Mouse (Mus musculus): ENCODE results near the gene Mfap1a. TPM values are rescaled to one million over a fixed set of nuclear protein-coding genes. Genes with fewer than 3 reads are reported as not detected.

The Mfap1a gene
- total RNA-seq, 1 experiment, result 27.8 TPM

DNA sequence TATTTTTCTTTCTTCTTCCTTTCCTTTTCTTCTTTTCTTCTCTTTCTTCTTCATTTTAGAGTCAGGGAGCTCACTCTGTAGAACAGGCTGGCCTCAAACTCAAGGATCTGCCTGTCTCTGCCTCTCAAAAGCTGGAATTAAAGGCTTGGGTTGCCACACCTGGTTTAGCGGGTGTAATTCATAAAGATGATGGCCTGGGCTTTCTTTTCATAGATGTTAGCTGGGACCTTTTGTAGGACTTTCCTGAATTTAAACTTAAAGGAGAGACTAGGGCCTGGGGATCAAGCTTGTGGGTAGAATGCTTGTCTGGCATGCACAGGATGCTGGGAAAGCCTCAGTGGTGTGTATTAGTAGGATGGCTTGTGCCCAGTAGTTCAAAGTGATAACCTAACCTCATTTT lies 62.3 kb downstream of the Mfap1a start, which contains the start of gene Ell3:
Gene Ell3 (minus strand): TSS at position 101 of the 400 bp plus-strand sequence.
- no peak within 1 kb of the TSS for H3K9ac ChIP-seq (ENCODE audit: insufficient read depth, low read depth, low read length, poor library complexity, severe bottlenecking)
- 0 out of 4 replicates have a peak, but pooled peaks cover 0 to 2% of the 10 kb centered on the region in 2 experiments for H3K4me1 ChIP-seq (ENCODE audit: control insufficient read depth in 2 of 2, insufficient read depth in 2 of 2, low read length in 2 of 2, poor library complexity in 1 of 2)
- TF ChIP-seq ZC3H11A (IDR thresholded peaks at IDR 0.05; ENCODE audit: borderline replicate concordance, low read depth, low read length) (no peak), CHD2 (IDR thresholded peaks at IDR 0.05; ENCODE audit: low read depth, low read length) (no peak), ZNF384 (IDR thresholded peaks at IDR 0.05; ENCODE audit: low read depth, low read length) (no peak), HCFC1 (IDR thresholded peaks at IDR 0.05; ENCODE audit: borderline replicate concordance, insufficient read depth, low read length) (no peak), MAFK (IDR thresholded peaks at IDR 0.05; ENCODE audit: insufficient read depth, low read depth, low read length) (no peak)
- no peaks in the 10 kb centered on the region for H3K9me3 ChIP-seq (ENCODE audit: control insufficient read depth, insufficient read depth, low read depth, low read length)
- peak within 1 kb of the TSS in 1 of 2 experiments; percentile 99; a peak in 2 of 4 replicates for H3K4me3 ChIP-seq (ENCODE audit: insufficient read depth in 1 of 2, low read depth in 1 of 2, low read length in 2 of 2, poor library complexity in 1 of 2, severe bottlenecking in 1 of 2)
- no peak for DNase-seq (ENCODE audit: low read depth, low spot score)
- in situ Hi-C loops (cut with MboI; ENCODE audit: low sequenced_read_pairs in 2 of 2, unreplicated experiment in 2 of 2), result no loop called here
- H3K27ac ChIP-seq (ENCODE audit: insufficient read depth, low read depth, low read length, poor library complexity, severe bottlenecking), result no peak within 1 kb of the TSS
- peaks cover 2% of the 10 kb centered on the region; the same call in 1 of the 2 replicates for H3K36me3 ChIP-seq (ENCODE audit: control insufficient read depth, insufficient read depth, low read length, poor library complexity, severe bottlenecking)

DNA sequence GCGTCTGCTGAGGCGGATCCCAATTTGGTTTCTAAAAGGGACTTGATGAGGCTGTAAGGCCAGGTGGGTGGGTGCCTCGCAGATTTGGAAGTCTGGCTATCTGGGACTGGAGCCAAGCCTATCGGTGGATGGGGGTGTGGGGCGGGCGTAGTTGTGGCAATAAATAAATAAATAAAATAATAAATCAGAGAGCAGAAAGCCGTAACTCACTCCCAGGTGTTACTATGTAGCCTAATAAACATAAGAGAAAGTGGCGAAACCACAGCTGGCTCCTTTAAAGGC lies 63.5 kb downstream of the Mfap1a start:
- DNase-seq (ENCODE audit: low read depth, low spot score), result no peak
- Histone ChIP-seq H3K27ac (ENCODE audit: insufficient read depth, low read depth, low read length, poor library complexity, severe bottlenecking) (no peak overlapping the region), H3K9ac (ENCODE audit: insufficient read depth, low read depth, low read length, poor library complexity, severe bottlenecking) (peak overlapping the region; percentile 52)

GRCm38 (mm10) chr2:121442259-121443067 lies 64.0 kb downstream of the Mfap1a start:
- peak; percentile 77 for DNase-seq (ENCODE audit: low read depth, low spot score)
- H3K27ac ChIP-seq (ENCODE audit: insufficient read depth, low read depth, low read length, poor library complexity, severe bottlenecking), result no peak overlapping the region
- H3K4me3 ChIP-seq (ENCODE audit: insufficient read depth in 1 of 2, low read depth in 1 of 2, low read length in 2 of 2, poor library complexity in 1 of 2, severe bottlenecking in 1 of 2), result peak overlapping the region; percentile 63 to 99
- H3K4me1 ChIP-seq (ENCODE audit: control insufficient read depth in 2 of 2, insufficient read depth in 2 of 2, low read length in 2 of 2, poor library complexity in 1 of 2), result 0 out of 4 replicates have a peak, but pooled peaks cover 0 to 2% of the 10 kb centered on the region in 2 experiments
- in situ Hi-C loops (cut with MboI; ENCODE audit: low sequenced_read_pairs in 2 of 2, unreplicated experiment in 2 of 2), result no loop called here
- TF ChIP-seq CHD2 (IDR thresholded peaks at IDR 0.05; ENCODE audit: low read depth, low read length), result no peak
- peaks cover 10% of the 10 kb centered on the region for H3K36me3 ChIP-seq (ENCODE audit: control insufficient read depth, insufficient read depth, low read length, poor library complexity, severe bottlenecking)
- no peaks in the 10 kb centered on the region for H3K9me3 ChIP-seq (ENCODE audit: control insufficient read depth, insufficient read depth, low read depth, low read length)
- H3K9ac ChIP-seq (ENCODE audit: insufficient read depth, low read depth, low read length, poor library complexity, severe bottlenecking), result peak overlapping the region; percentile 52

More for the DNA sequence above, 63.5 kb downstream of the Mfap1a start:
- no peaks in the 10 kb centered on the region for H3K9me3 ChIP-seq (ENCODE audit: control insufficient read depth, insufficient read depth, low read depth, low read length)
- H3K4me3 ChIP-seq (ENCODE audit: insufficient read depth in 1 of 2, low read depth in 1 of 2, low read length in 2 of 2, poor library complexity in 1 of 2, severe bottlenecking in 1 of 2), result peak overlapping the region; percentile 16 to 99; a peak in 3 of 4 replicates
- 0 out of 4 replicates have a peak, but pooled peaks cover 0 to 2% of the 10 kb centered on the region in 2 experiments for H3K4me1 ChIP-seq (ENCODE audit: control insufficient read depth in 2 of 2, insufficient read depth in 2 of 2, low read length in 2 of 2, poor library complexity in 1 of 2)
- in situ Hi-C loops (cut with MboI; ENCODE audit: low sequenced_read_pairs in 2 of 2, unreplicated experiment in 2 of 2), result no loop called here
- TF ChIP-seq ZC3H11A (IDR thresholded peaks at IDR 0.05; ENCODE audit: borderline replicate concordance, low read depth, low read length) (no peak), ZNF384 (IDR thresholded peaks at IDR 0.05; ENCODE audit: low read depth, low read length) (no peak), MAFK (IDR thresholded peaks at IDR 0.05; ENCODE audit: insufficient read depth, low read depth, low read length) (no peak), HCFC1 (IDR thresholded peaks at IDR 0.05; ENCODE audit: borderline replicate concordance, insufficient read depth, low read length) (no peak), CHD2 (IDR thresholded peaks at IDR 0.05; ENCODE audit: low read depth, low read length) (no peak)
- H3K36me3 ChIP-seq (ENCODE audit: control insufficient read depth, insufficient read depth, low read length, poor library complexity, severe bottlenecking), result peaks cover 7% of the 10 kb centered on the region

Other genes with a start within 250 kb of the Mfap1a start
- 47.6 and 63.3 TPM in 2 replicates for gene Trp53bp1, start 235.3 kb downstream of the Mfap1a start, total RNA-seq (2012; rRNA removed)
- 4.3 and 4.4 TPM in 2 replicates for gene Map1a, start 217.1 kb downstream of the Mfap1a start, total RNA-seq (2012; rRNA removed)
- 7.6 and 8.8 TPM in 2 replicates for gene Ppip5k1, start 151.3 kb downstream of the Mfap1a start, total RNA-seq (2012; rRNA removed)
- gene Ckmt1, start 149.0 kb downstream of the Mfap1a start, total RNA-seq (2012; rRNA removed), result 8.3 and 11.3 TPM in 2 replicates
- gene Strc, start 119.5 kb downstream of the Mfap1a start, total RNA-seq (2012; rRNA removed), result 0.09 TPM in 1 of 2 replicates, not detected in the other
- 209 and 251 TPM in 2 replicates for gene Pdia3, start 92.9 kb downstream of the Mfap1a start, total RNA-seq (2012; rRNA removed)
- 3.3 and 3.7 TPM in 2 replicates for gene Catsper2, start 92.9 kb downstream of the Mfap1a start, total RNA-seq (2012; rRNA removed)
- 7.5 and 16.5 TPM in 2 replicates for gene Ell3, start 62.4 kb downstream of the Mfap1a start, total RNA-seq (2012; rRNA removed)
- gene Serf2, start 57.5 kb downstream of the Mfap1a start, total RNA-seq (2012; rRNA removed), result 428 and 459 TPM in 2 replicates
- gene Hypk, start 53.4 kb downstream of the Mfap1a start, total RNA-seq (2012; rRNA removed), result 21.5 and 22.0 TPM in 2 replicates
- 0.90 and 1.5 TPM in 2 replicates for gene Serinc4, start 49.9 kb downstream of the Mfap1a start, total RNA-seq (2012; rRNA removed)
- 15.8 and 23.2 TPM in 2 replicates for gene Mfap1b, start 32.6 kb downstream of the Mfap1a start, total RNA-seq (2012; rRNA removed)
- 19.9 and 21.5 TPM in 2 replicates for gene Wdr76, start 58 bp upstream of the Mfap1a start, total RNA-seq (2012; rRNA removed)

Measured in ES-E14 (cell line).